Mouse (Mus musculus): ENCODE measurements around the gene Dpep2nb.
"Not testable (repeated sequence)": the region's sequence is repeated elsewhere in the genome, so short reads cannot be mapped to it uniquely, and the experiment has no call there.

Dpep2nb gene

DNA sequence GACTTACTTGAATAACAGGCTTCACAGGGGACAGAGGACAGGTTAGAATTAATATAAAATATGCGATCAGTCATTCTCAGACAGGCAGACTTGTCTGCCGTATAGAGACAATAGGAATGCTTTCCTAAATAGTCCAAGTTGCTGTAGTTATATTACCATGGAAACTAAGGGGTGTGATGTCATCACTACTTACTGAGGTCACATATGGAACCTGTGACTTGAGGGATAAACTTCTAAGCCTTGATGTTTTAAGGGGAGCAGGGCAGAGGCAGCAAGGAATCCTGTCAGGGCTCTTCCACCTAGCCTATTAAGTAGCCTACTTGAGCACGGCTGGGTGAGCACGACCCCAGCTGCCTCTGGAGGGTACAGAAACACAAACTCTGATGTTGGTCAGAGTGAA, at the start of gene Dpep2nb:
Gene Dpep2nb (minus strand): TSS at position 101 of the 400 bp plus-strand sequence.
- DNase-seq (ENCODE audit: low spot score in 2 of 2), result no peak

DNA sequence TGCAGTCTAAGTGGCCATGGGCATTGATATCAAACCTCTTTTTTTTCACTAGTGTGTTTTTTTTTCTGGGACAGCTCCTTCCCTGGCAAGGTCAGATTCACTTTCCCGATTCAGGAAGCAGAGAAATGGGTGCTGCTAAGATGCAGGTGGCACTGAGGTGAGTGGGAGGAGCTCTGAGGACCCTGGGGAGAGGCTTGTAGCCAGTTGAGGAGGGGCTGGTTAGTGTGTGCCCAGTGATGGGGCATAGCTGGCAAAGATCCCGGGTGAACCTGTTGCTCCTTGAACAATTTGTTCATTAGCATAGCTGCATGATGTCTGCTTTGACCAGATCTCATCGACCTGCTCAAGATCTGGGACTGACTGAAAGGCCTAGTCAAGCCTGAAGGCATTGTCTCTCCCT, 49.3 kb upstream of the Dpep2nb start:
- no peak for DNase-seq (ENCODE audit: low spot score in 2 of 2)

DNA sequence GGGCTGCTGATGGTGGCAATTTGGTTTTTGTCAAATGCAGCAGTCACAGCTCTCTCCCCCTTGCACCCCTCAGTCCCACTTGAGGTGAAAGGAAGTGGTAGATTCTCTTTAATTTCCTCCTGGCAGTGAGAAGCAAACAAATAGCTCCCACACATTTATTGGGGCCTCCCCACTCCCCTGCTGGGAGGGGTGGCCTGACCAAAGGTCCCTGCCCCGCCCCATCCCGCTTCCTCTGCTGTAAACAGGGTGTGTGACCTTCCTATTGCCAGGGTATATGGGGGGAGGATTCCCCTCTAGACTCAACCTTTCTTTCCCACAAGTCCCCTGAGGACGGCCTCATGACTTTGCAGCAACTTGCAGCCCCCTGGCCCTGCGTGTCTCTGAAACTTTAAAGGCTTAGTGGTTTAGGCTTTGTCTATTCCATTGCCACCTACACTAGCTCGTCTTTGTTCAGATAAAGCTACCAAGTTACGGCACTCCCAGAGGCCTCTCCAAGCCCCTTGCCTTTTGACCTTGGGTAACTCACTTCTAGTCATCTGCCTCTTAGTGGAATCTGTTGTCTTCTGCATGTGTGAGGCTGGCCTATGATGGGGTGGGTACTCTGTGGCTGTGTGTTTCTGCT, 48.5 kb upstream of the Dpep2nb start:
- no peak for DNase-seq (ENCODE audit: low spot score in 2 of 2)

- DNase-seq (ENCODE audit: low spot score in 2 of 2), result no peak
Measured at GRCm38 (mm10) chr8:106052510-106053089, 46.8 kb upstream of the Dpep2nb start.

- DNase-seq (ENCODE audit: low spot score in 2 of 2), result no peak
Measured at GRCm38 (mm10) chr8:106051068-106051467, 45.3 kb upstream of the Dpep2nb start.

- DNase-seq (ENCODE audit: low spot score in 2 of 2), result no peak
Measured at GRCm38 (mm10) chr8:106049840-106050239, 44.1 kb upstream of the Dpep2nb start.

DNA sequence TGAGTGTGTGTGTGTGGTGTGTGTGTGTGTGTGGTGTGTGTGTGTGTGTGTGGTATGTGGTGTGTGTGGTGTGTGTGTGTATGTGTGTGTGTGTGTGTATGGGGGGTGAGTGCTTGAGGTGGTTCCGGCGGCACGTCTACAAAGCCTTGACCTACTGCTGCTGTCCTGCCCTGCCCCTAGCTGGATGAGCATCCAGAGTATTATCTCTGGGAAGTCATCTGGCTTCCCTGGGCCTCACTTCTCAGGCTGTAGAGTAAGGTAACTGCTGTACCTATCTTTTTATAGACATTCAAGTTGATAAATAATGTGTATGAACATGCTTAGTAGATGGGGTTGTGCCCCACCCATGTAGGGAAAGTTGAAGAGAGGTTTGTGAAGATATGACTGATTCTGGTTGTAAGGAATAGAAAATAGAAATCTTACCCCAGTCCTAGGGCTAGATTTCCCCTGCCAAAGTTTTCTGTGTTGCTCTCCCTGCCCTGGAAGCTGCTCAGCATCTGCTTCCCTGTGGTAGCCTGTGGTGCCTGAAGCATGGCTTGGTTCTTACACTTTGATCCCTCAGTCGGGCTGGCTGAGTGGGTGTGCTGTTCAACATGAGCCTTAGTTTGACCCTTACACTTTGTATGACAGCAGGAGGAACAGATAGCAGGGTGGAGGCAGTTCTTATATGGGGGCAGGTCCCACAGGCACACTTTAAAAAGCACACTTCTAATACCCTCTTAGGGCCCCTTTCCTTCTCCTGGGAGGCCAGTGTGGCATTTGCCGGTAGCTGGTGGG, 42.3 kb upstream of the Dpep2nb start:
- no peak for DNase-seq (ENCODE audit: low spot score in 2 of 2)

DNA sequence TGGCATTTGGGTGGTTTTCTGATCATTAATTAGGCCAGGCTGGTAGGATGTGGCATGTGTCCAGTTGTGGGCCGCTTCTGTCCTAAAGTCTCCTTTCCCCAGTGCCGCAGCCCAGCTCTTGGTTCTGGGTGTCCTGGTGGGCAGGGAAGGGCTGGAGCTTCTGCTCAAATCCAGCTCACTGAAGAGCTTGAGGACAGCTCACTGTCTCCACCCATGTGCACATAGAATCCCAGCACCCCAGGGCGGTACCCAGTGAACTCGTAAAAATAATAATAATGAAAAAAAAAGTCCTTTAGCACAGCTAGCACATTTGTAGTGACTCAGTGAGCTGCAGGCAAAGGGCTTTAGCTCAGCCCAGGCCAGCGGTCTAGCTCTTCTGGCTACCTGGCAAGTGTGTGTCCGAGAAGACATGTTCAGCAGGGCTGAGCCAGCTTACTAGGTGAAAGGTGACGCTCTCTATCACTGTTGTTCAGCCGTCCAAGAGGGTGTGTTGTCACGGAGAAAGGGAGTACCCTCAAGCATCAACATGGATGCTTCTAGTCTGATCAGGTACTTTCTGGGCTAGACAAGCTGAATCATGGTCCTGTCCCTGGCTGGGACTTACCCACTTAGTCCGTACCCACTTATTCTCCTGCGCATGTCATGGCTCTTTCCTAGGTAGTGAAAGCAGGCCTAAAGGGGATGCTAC, 41.2 kb upstream of the Dpep2nb start:
- DNase-seq (ENCODE audit: low spot score in 2 of 2), result no peak

- no peak for DNase-seq (ENCODE audit: low spot score in 2 of 2)
Measured at GRCm38 (mm10) chr8:106044151-106044550, 38.4 kb upstream of the Dpep2nb start.

DNA sequence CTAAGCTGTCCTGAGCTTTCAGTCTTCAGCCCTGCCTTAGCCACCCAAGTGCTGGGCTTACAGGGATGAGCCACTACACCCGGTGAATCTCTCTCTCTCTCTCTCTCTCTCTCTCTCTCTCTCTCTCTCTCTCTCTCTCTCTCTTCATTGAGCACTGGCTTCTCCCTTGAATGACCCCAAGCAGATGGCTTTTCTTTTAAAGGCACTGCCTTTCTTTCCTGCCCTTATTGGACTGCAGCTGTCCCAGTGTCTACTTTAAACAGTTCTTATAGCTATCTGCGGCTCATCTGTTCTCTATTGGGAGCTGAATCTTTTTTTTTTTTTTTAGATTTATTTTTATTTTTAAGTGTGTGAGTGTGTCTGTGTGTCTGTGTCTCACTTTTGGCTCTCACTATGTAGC, 37.3 kb upstream of the Dpep2nb start:
- no peak for DNase-seq (ENCODE audit: low spot score in 2 of 2)

DNA sequence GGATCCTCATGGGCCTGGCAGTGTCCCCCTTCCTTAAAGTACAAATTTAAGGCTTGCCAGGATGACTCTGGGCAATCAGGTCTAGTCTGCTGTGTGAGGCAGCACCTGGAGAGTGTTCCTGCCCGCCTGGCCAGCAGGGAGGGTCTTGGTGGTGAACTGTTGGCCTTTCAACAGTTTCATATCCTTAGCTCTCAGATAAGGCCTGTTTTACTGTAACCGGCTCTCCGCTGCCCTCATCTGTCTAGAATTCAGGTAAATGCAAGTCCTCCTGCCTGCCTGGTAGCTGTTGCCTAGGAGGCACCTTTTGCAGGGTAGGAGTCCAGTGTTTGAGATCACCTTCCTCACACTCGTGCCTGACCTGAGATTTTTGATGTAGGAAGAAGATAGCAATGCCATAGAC, 34.4 kb upstream of the Dpep2nb start:
- DNase-seq (ENCODE audit: low spot score in 2 of 2), result no peak

DNA sequence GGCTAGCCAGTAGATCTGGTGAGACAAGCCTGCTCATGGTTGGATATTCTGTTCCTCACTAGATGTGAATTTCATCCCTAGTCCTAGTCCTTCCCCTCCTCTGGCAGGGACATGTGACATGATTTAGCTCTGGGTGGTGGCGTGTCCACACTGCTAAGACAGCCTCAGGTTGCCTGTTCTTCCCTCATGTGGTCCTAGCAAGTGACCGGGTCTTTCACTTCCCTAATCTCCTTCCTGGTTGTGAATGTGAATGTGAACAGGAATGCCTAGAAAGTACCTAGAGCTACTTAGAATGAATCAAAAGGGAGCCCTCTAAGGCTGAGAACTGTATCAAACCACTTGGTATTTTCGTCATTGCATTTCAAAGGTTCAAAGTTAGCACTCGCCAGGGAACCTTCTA, 33.8 kb upstream of the Dpep2nb start:
- DNase-seq (ENCODE audit: low spot score in 2 of 2), result no peak

DNA sequence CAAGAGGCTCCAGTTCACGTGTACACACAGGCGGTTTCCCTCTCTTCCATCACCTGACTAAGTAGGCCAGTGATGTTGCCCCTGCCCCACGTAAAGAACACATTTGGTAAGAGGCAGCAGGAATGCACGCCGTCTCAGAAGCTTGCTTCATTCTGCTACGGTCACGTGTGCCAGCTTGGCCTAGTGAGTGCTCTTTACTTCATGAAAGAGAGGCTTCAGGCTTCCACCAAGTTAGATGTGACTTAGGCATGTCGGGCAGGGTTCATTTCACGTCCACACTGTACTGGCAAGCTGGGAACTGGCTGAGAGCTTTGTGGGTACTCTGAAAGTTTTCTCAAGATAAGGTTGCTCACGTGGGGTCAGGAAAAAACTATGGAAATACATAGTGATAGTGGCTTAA, 32.9 kb upstream of the Dpep2nb start:
- DNase-seq (ENCODE audit: low spot score in 2 of 2), result no peak

DNA sequence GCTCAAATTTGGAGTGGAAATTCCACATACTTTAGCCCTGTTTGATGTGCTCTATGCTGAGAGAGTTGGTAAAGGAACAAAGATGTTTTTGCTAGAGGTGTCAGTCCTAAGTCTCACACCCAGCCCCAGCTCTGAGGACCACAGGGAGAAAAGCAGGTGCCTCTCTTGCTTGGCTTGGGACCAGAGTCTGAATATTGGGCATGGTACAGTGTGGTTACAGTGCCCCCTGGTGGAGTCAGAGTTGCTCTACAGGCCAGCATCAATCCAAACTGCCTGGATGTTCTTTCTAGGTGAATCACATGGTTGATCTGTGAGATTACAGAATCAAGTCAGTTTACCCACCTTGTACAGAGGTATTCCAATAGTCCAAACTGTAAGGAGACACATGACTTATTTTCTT, 16.7 kb upstream of the Dpep2nb start:
- peak; percentile 46 to 67 for DNase-seq (ENCODE audit: low spot score in 2 of 2)

DNA sequence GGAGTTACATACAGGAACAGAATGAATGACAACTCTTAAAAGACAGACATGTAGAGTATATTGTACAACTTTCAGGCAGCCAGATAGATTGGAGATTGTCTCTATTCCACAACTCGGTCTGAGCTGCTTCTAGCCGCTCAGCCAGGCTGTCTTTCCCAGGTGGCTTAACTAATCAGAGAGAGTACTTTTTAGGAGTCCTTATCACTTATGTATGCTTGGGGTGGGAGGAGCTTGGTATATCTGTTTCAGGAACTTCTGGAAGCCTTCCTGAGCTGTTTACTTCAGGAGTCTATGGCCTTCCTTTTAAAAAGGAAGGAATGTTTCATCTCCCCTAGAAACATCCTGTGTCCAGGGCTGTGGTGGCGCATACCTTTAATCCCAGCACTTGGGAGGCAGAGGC, 12.3 kb upstream of the Dpep2nb start:
- DNase-seq (ENCODE audit: low spot score in 2 of 2), result no peak

DNA sequence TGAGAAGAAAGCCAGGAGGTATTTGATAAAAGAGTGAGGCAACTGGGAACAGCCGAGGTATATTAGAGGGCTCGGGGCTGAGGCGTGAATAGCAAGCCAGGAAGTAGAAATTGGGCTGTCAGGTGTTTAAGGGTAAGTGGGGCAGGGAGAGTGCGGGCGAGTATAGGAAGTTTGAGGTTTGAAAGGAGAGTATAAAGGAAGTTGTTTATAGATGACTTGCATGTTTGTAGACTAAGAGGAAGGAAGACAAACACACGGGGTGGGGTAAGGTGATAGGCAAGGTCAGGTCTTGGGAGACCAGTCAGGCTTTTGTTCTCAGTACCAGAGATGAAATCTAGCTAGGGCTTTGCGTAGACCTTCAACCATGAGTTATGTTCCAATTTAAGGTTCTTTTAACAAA, 11.4 kb upstream of the Dpep2nb start:
- no peak for DNase-seq (ENCODE audit: low spot score in 2 of 2)

DNA sequence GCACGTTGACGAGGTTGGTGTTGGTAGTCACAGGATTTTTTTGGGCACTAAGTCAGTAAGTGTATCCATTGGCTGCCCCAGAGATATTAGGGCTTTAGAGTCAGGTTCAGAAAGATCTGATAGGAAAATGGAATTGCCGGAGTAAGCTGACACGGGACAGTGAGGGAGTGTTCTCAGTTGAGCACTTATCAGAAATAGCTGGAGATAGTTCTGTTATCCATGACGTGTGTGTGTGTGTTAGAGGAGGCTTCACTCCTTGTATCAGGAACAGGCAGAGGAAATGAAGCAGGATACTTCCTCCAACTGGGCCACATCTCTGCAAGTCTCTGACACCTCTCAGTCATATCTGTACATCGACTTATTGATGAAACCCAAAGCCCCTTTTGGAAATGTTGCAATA, 10.5 kb upstream of the Dpep2nb start:
- no peak for DNase-seq (ENCODE audit: low spot score in 2 of 2)

DNA sequence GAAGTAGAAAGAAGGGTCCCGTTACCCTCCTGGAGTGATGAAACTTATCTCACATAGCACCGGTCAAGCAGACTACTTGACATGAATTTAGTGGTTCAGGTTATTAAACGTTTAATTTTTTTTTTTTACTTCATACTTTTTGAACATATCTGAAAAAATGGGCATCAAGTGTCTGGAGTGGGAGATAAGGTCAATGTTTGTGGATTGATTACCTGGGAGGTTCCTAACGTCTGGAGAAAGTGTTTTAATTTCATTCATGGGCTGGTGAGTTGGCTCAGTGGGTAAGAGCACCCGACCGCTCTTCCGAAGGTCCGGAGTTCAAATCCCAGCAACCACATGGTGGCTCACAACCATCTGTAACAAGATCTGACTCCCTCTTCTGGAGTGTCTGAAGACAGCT, 6.4 kb upstream of the Dpep2nb start:
- DNase-seq (ENCODE audit: low spot score in 2 of 2), result not testable (repeated sequence)

DNA sequence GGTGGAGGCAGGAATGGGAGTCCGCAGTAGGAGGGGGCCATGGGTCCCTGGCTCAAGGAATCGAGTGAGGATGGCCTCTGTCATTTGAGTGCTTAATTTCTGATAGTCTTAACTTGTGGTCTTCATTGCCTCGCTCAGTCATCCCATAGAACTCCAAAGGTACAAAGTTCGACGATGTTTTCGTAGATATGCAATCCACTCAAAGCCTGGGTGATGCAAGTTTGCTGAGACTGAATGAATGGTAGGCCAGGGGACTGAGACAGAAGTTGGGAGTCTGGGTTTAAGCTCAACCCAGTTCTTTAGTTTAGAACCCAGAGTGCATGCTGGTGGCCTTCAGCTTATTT, 5.8 kb upstream of the Dpep2nb start, which contains the start of gene Ddx28:
Gene Ddx28 (minus strand): TSS at position 240 of the 344 bp plus-strand sequence.
- no peak for DNase-seq (ENCODE audit: low spot score in 2 of 2)

- DNase-seq (ENCODE audit: low spot score in 2 of 2), result peak; percentile 85 to 94
Measured at GRCm38 (mm10) chr8:106010748-106011642, 5.2 kb upstream of the Dpep2nb start.

DNA sequence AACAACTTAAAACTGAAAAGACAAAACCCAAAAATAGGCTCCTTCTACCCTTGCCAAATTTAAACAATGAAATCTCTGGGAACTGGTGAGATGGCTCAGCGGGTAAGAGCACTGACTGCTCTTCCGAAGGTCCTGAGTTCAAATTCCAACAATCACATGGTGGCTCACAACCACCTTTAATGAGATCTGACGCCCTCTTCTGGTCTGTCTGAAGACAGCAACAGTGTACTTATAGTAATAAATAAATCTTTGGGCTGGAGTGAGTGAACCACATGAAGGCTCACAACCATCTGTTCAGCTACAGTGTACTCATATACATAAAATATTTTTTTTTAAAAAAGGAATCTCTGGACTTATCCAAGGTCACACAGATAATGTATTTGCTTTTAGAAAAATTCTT, 2.1 kb upstream of the Dpep2nb start:
- not testable (repeated sequence) for DNase-seq (ENCODE audit: low spot score in 2 of 2)

GRCm38 (mm10) chr8:106007135-106007534, 1.4 kb upstream of the Dpep2nb start:
- DNase-seq (ENCODE audit: low spot score in 2 of 2), result no peak

Data from frontal cortex, postnatal 14 days (tissue).